Mouse (Mus musculus): Measurements from ENCODE around the gene Ctrl. TPM values are rescaled to one million over a fixed set of nuclear protein-coding genes. Genes with fewer than 3 reads are reported as not detected.

The Ctrl gene
- polyA plus RNA-seq, 1 experiment from 2014 or later, result 1.3 TPM

- Histone ChIP-seq H3K27me3 (ENCODE audit: control insufficient read depth, insufficient read depth, low read length) (no peaks in the 10 kb centered on the region), H3K36me3 (ENCODE audit: control insufficient read depth, insufficient read depth, low read length) (no peaks in the 10 kb centered on the region), H3K9ac (ENCODE audit: low read depth, low read length) (peak within 1 kb of the TSS; percentile 100), H3K27ac (ENCODE audit: low read depth, low read length) (peak within 1 kb of the TSS; percentile 82), H3K4me2 (peak within 1 kb of the TSS; percentile 92), H3K4me3 (ENCODE audit: low read depth, low read length) (peak within 1 kb of the TSS; percentile 79), H3K4me1 (ENCODE audit: control insufficient read depth, insufficient read depth, low read length) (peaks cover 5% of the 10 kb centered on the region), H3K9me3 (replicated peaks; ENCODE audit: control insufficient read depth, low read length) (no peaks in the 10 kb centered on the region)
- ATAC-seq (replicated peaks; ENCODE audit: insufficient number of reproducible peaks, low FRiP score, low TSS enrichment), result peak; percentile 88
- under 1% methylated on average over 68 of the region's 68 CpGs for WGBS (ENCODE audit: insufficient replicate concordance)
These were observed 33.3 kb downstream of the Ctrl start, which contains the start of gene Pskh1 for GRCm38 (mm10) chr8:105900180-105900940. Gene Pskh1 (plus strand): TSS chr8:105900441.

- WGBS (ENCODE audit: insufficient replicate concordance), result 71% methylated on average over 9 of the region's 9 CpGs
These were observed 35.7 kb downstream of the Ctrl start for GRCm38 (mm10) chr8:105897801-105898480.

GRCm38 (mm10) chr8:105893339-105893738, 40.3 kb downstream of the Ctrl start, which contains the start of gene Nrn1l:
Gene Nrn1l (plus strand): TSS chr8:105893567.
- H3K9ac ChIP-seq (ENCODE audit: low read depth, low read length), result no peak within 1 kb of the TSS
- no peaks in the 10 kb centered on the region for H3K4me1 ChIP-seq (ENCODE audit: control insufficient read depth, insufficient read depth, low read length)
- H3K27ac ChIP-seq (ENCODE audit: low read depth, low read length), result no peak within 1 kb of the TSS; the same call in 1 of the 2 replicates
- no peak within 1 kb of the TSS; the same call in 1 of the 2 replicates for H3K4me2 ChIP-seq
- ATAC-seq (replicated peaks; ENCODE audit: insufficient number of reproducible peaks, low FRiP score, low TSS enrichment), result peak; percentile 56
- H3K9me3 ChIP-seq (replicated peaks; ENCODE audit: control insufficient read depth, low read length), result no peaks in the 10 kb centered on the region
- H3K27me3 ChIP-seq (ENCODE audit: control insufficient read depth, insufficient read depth, low read length), result no peaks in the 10 kb centered on the region
- peaks cover 27% of the 10 kb centered on the region for H3K36me3 ChIP-seq (ENCODE audit: control insufficient read depth, insufficient read depth, low read length)
- H3K4me3 ChIP-seq (ENCODE audit: low read depth, low read length), result no peak within 1 kb of the TSS
- WGBS (ENCODE audit: insufficient replicate concordance), result 12% methylated on average over 11 of the region's 11 CpGs

More at GRCm38 (mm10) chr8:105897801-105898480, 35.7 kb downstream of the Ctrl start:
- Histone ChIP-seq H3K4me1 (ENCODE audit: control insufficient read depth, insufficient read depth, low read length) (peaks cover 5% of the 10 kb centered on the region), H3K4me2 (no peak overlapping the region), H3K9me3 (replicated peaks; ENCODE audit: control insufficient read depth, low read length) (no peaks in the 10 kb centered on the region), H3K4me3 (ENCODE audit: low read depth, low read length) (no peak overlapping the region), H3K27ac (ENCODE audit: low read depth, low read length) (no peak overlapping the region), H3K36me3 (ENCODE audit: control insufficient read depth, insufficient read depth, low read length) (no peaks in the 10 kb centered on the region), H3K27me3 (ENCODE audit: control insufficient read depth, insufficient read depth, low read length) (no peaks in the 10 kb centered on the region), H3K9ac (ENCODE audit: low read depth, low read length) (no peak overlapping the region)
- ATAC-seq (replicated peaks; ENCODE audit: insufficient number of reproducible peaks, low FRiP score, low TSS enrichment), result no peak

GRCm38 (mm10) chr8:105892432-105892831, 41.2 kb downstream of the Ctrl start:
- no peak overlapping the region; the same call in 1 of the 2 replicates for H3K27ac ChIP-seq (ENCODE audit: low read depth, low read length)
- H3K4me1 ChIP-seq (ENCODE audit: control insufficient read depth, insufficient read depth, low read length), result no peaks in the 10 kb centered on the region
- H3K27me3 ChIP-seq (ENCODE audit: control insufficient read depth, insufficient read depth, low read length), result no peaks in the 10 kb centered on the region
- ATAC-seq (replicated peaks; ENCODE audit: insufficient number of reproducible peaks, low FRiP score, low TSS enrichment), result no peak
- 86% methylated on average over 6 of the region's 6 CpGs for WGBS (ENCODE audit: insufficient replicate concordance)
- no peak overlapping the region for H3K4me2 ChIP-seq
- no peak overlapping the region for H3K9ac ChIP-seq (ENCODE audit: low read depth, low read length)
- H3K4me3 ChIP-seq (ENCODE audit: low read depth, low read length), result no peak overlapping the region
- H3K36me3 ChIP-seq (ENCODE audit: control insufficient read depth, insufficient read depth, low read length), result peaks cover 35% of the 10 kb centered on the region
- no peaks in the 10 kb centered on the region for H3K9me3 ChIP-seq (replicated peaks; ENCODE audit: control insufficient read depth, low read length)

GRCm38 (mm10) chr8:105890870-105891269, 42.8 kb downstream of the Ctrl start:
- no peaks in the 10 kb centered on the region for H3K9me3 ChIP-seq (replicated peaks; ENCODE audit: control insufficient read depth, low read length)
- no peak for ATAC-seq (replicated peaks; ENCODE audit: insufficient number of reproducible peaks, low FRiP score, low TSS enrichment)
- peaks cover 46% of the 10 kb centered on the region for H3K36me3 ChIP-seq (ENCODE audit: control insufficient read depth, insufficient read depth, low read length)
- no peak overlapping the region for H3K4me3 ChIP-seq (ENCODE audit: low read depth, low read length)
- H3K27ac ChIP-seq (ENCODE audit: low read depth, low read length), result no peak overlapping the region
- no peak overlapping the region for H3K4me2 ChIP-seq
- 92% methylated on average over 6 of the region's 6 CpGs for WGBS (ENCODE audit: insufficient replicate concordance)
- no peak overlapping the region for H3K9ac ChIP-seq (ENCODE audit: low read depth, low read length)
- no peaks in the 10 kb centered on the region for H3K27me3 ChIP-seq (ENCODE audit: control insufficient read depth, insufficient read depth, low read length)
- H3K4me1 ChIP-seq (ENCODE audit: control insufficient read depth, insufficient read depth, low read length), result no peaks in the 10 kb centered on the region

- 95% methylated on average over 12 of the region's 12 CpGs for WGBS (ENCODE audit: insufficient replicate concordance)
These were observed 43.8 kb downstream of the Ctrl start for GRCm38 (mm10) chr8:105889756-105890465.

More at GRCm38 (mm10) chr8:105889756-105890465, 43.8 kb downstream of the Ctrl start:
- Histone ChIP-seq H3K4me3 (ENCODE audit: low read depth, low read length) (no peak overlapping the region), H3K9ac (ENCODE audit: low read depth, low read length) (no peak overlapping the region), H3K27ac (ENCODE audit: low read depth, low read length) (no peak overlapping the region), H3K4me2 (no peak overlapping the region), H3K27me3 (ENCODE audit: control insufficient read depth, insufficient read depth, low read length) (no peaks in the 10 kb centered on the region), H3K9me3 (replicated peaks; ENCODE audit: control insufficient read depth, low read length) (no peaks in the 10 kb centered on the region), H3K4me1 (ENCODE audit: control insufficient read depth, insufficient read depth, low read length) (no peaks in the 10 kb centered on the region), H3K36me3 (ENCODE audit: control insufficient read depth, insufficient read depth, low read length) (peaks cover 52% of the 10 kb centered on the region)
- no peak for ATAC-seq (replicated peaks; ENCODE audit: insufficient number of reproducible peaks, low FRiP score, low TSS enrichment)

Small RNA genes within 50 kb of the gene (microRNA-seq; reads per million reads assigned to microRNA genes)
- not detected for gene Mir7074 (ENCODE audit: borderline number of aligned reads)

Other genes with a start within 250 kb of the Ctrl start
- 0.27 and 0.46 TPM in 2 replicates for gene Carmil2, start 247.6 kb downstream of the Ctrl start, polyA plus RNA-seq (2014; fragmentation: Nextera tagmentation; extraction: Ambion mirVana)
- 39.3 and 41.5 TPM in 2 replicates for gene Acd, start 232.8 kb downstream of the Ctrl start, polyA plus RNA-seq (2014; fragmentation: Nextera tagmentation; extraction: Ambion mirVana)
- 10.9 and 14.2 TPM in 2 replicates for gene Pard6a, start 232.7 kb downstream of the Ctrl start, polyA plus RNA-seq (2014; fragmentation: Nextera tagmentation; extraction: Ambion mirVana)
- 0.13 TPM in 1 of 2 replicates, not detected in the other for gene 4933405L10Rik, start 226.2 kb downstream of the Ctrl start, polyA plus RNA-seq (2014; fragmentation: Nextera tagmentation; extraction: Ambion mirVana)
- gene Enkd1, start 225.7 kb downstream of the Ctrl start, polyA plus RNA-seq (2014; fragmentation: Nextera tagmentation; extraction: Ambion mirVana), result 13.3 and 16.9 TPM in 2 replicates
- gene Gfod2, start 175.2 kb downstream of the Ctrl start, polyA plus RNA-seq (2014; fragmentation: Nextera tagmentation; extraction: Ambion mirVana), result 8.0 and 10.9 TPM in 2 replicates
- 11.4 and 14.3 TPM in 2 replicates for gene Ranbp10, start 106.5 kb downstream of the Ctrl start, polyA plus RNA-seq (2014; fragmentation: Nextera tagmentation; extraction: Ambion mirVana)
- 0.07 and 0.13 TPM in 2 replicates for gene Tsnaxip1, start 106.1 kb downstream of the Ctrl start, polyA plus RNA-seq (2014; fragmentation: Nextera tagmentation; extraction: Ambion mirVana)
- gene Cenpt, start 80.6 kb downstream of the Ctrl start, polyA plus RNA-seq (2014; fragmentation: Nextera tagmentation; extraction: Ambion mirVana), result 45.7 and 47.9 TPM in 2 replicates
- 47.2 and 49.8 TPM in 2 replicates for gene Thap11, start 78.7 kb downstream of the Ctrl start, polyA plus RNA-seq (2014; fragmentation: Nextera tagmentation; extraction: Ambion mirVana)
- gene Nutf2, start 73.3 kb downstream of the Ctrl start, polyA plus RNA-seq (2014; fragmentation: Nextera tagmentation; extraction: Ambion mirVana), result 231 and 265 TPM in 2 replicates
- gene Edc4, start 53.0 kb downstream of the Ctrl start, polyA plus RNA-seq (2014; fragmentation: Nextera tagmentation; extraction: Ambion mirVana), result 22.2 and 29.7 TPM in 2 replicates
- 0.39 TPM in 1 of 2 replicates, not detected in the other for gene Nrn1l, start 40.3 kb downstream of the Ctrl start, polyA plus RNA-seq (2014; fragmentation: Nextera tagmentation; extraction: Ambion mirVana)
- gene Pskh1, start 33.4 kb downstream of the Ctrl start, polyA plus RNA-seq (2014; fragmentation: Nextera tagmentation; extraction: Ambion mirVana), result 14.7 and 17.4 TPM in 2 replicates
- gene Psmb10, start 4.6 kb upstream of the Ctrl start, polyA plus RNA-seq (2014; fragmentation: Nextera tagmentation; extraction: Ambion mirVana), result 50.8 and 60.0 TPM in 2 replicates
- gene Lcat, start 9.5 kb upstream of the Ctrl start, polyA plus RNA-seq (2014; fragmentation: Nextera tagmentation; extraction: Ambion mirVana), result 0.70 and 2.6 TPM in 2 replicates
- gene Slc12a4, start 32.2 kb upstream of the Ctrl start, polyA plus RNA-seq (2014; fragmentation: Nextera tagmentation; extraction: Ambion mirVana), result 28.6 and 39.9 TPM in 2 replicates
- not detected in 2 replicates for gene Dpep3, start 45.6 kb upstream of the Ctrl start, polyA plus RNA-seq (2014; fragmentation: Nextera tagmentation; extraction: Ambion mirVana)
- 17.4 and 18.8 TPM in 2 replicates for gene Dus2, start 57.5 kb upstream of the Ctrl start, polyA plus RNA-seq (2014; fragmentation: Nextera tagmentation; extraction: Ambion mirVana)
- 0.33 TPM in 1 of 2 replicates, not detected in the other for gene Dpep2nb, start 72.1 kb upstream of the Ctrl start, polyA plus RNA-seq (2014; fragmentation: Nextera tagmentation; extraction: Ambion mirVana)
- 13.4 and 15.2 TPM in 2 replicates for gene Ddx28, start 78.0 kb upstream of the Ctrl start, polyA plus RNA-seq (2014; fragmentation: Nextera tagmentation; extraction: Ambion mirVana)
- gene Nfatc3, start 125.0 kb upstream of the Ctrl start, polyA plus RNA-seq (2014; fragmentation: Nextera tagmentation; extraction: Ambion mirVana), result 4.4 and 6.0 TPM in 2 replicates
- gene Esrp2, start 203.1 kb upstream of the Ctrl start, polyA plus RNA-seq (2014; fragmentation: Nextera tagmentation; extraction: Ambion mirVana), result 1.3 and 1.4 TPM in 2 replicates
- 3.0 and 7.2 TPM in 2 replicates for gene Pla2g15, start 216.5 kb upstream of the Ctrl start, polyA plus RNA-seq (2014; fragmentation: Nextera tagmentation; extraction: Ambion mirVana)
- gene Slc7a6, start 235.0 kb upstream of the Ctrl start, polyA plus RNA-seq (2014; fragmentation: Nextera tagmentation; extraction: Ambion mirVana), result 64.5 and 67.4 TPM in 2 replicates

Data from heart, embryonic 11.5 days (tissue).